Mouse (Mus musculus) heart, adult 11 months (tissue): ENCODE results near the gene Slc4a1.

Experiments used
- DNase-seq: peaks from one replicate; pipeline ENCODE4 v3.0.0; 2022

Gene Slc4a1

DNA sequence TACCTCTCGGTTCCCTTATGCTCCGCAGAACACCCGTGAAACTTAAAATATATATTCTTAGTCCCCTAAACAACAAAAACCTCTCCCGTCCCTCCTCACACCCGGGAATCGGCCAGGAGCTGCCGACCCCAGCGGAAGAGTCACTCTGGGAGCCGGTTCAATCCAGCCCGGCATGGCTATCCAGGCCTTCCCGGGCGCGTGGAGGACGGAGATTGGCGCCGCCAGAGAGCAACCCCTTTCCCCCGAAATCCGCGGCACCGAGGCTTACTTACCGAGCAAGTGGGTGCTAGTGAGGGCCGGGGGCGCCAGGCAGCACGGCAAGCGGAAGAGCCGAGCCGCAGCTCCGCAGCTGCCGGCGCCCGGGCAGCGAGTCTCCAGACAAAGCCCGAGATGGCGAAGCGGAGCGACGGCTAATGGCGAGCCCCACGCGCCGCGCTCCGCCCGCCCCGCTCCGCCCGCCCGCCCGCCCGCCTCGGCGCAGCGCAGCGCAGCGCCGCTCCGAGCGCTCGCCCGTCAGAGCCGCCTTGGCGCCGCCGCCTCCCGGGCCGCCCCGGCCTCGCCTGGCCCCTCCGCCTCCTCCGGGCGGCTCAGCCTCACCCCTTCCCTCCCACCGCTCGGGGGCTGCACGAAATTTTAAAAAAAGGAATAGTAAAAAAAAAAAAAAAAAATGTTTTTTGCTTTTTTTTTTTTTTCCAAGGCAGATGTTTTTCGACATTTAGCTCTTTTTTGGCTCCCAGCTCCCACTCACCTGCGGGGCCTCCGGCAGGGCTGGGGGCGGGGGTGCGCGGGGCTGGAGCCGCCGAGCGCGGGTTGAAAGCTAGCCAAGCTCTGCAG, 47.2 kb downstream of the Slc4a1 start:
- DNase-seq, result peak; percentile 97

DNA sequence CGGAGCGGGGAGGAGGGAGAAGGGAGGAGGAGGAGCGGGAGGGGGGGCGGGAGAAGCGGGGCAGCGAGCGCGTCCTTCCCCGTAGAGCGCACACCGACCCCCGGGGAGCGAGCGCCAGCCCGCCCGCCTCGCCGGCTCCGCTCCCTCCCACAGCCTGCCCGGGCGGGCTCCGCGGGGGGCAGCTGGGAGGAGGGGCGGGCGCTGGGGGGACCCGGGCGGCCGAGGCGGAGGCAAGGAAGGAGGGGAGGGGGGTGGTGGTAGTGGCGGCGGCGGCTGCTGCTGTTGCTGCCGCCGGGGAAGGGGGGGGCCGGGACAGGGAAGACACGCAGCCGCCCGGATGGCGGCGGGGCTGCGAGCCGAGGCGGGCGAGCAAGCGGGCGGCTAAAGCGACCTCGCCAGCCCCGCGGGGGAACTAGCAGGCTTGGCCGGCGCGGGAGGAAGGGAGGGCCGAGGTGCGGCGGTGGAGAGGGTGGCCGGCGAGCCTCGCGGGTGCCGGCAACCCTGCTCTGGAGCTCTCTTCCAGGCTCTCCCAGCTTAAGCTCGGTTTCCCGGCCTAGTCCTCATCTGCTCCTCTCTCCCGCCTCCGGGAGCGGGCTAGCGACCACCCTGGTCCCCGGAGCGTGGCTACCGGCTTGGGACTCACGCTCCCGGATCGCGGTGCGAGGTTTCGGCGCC, 48.0 kb downstream of the Slc4a1 start:
- DNase-seq, result peak; percentile 99

- DNase-seq, result peak; percentile 96
Observed at GRCm38 (mm10) chr11:102317298-102317900, 48.6 kb downstream of the Slc4a1 start.

GRCm38 (mm10) chr11:102316572-102317297, 49.3 kb downstream of the Slc4a1 start:
- DNase-seq, result peak; percentile 99

DNA sequence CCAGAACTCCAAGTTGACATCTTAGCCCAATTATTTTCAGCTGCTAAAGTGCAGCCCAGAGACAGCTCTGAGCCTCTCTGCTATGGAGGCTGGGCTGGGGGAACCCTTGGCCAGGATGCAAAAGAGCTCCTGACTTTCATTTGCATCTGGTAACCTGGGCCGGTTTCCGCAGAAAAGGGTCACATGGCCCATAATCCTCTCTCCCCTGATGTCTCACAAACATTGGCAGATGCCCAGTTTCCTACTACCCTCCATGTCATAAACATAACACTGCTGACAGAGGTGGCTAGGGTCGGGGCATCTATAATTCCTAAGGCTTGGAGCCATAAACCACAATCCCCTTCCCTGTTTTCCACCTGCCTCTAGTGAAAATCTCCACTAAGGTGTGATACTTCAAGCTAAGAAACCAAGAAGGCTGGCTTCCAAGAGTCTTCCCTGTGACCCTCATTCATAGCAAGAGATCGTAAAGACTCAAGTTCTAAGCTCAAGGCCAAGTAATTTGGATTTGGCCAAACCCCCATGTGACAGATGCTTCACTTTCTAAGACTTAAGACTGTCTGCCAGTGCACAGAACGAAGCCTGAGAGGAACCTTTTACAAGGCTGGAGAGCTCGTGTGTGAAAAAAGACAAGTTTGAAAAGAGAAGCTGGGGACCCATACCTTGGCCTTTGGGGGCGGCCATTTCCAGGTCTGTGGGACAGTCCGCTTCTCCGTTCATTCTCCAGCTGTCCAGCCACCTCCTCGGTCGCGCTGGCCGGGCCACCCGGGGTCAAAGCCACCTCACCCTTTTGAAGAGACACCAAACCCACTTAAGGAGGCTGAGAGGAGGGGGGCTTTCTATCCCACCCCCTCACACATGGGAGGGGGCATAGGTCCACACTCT, 50.1 kb downstream of the Slc4a1 start:
- DNase-seq, result no peak

GRCm38 (mm10) chr11:102314321-102314720, 51.7 kb downstream of the Slc4a1 start:
- no peak for DNase-seq

- DNase-seq, result no peak
Observed at GRCm38 (mm10) chr11:102312586-102312985, 53.4 kb downstream of the Slc4a1 start.

- no peak for DNase-seq
Observed at GRCm38 (mm10) chr11:102311966-102312365, 54.0 kb downstream of the Slc4a1 start.

GRCm38 (mm10) chr11:102310768-102311695, 55.0 kb downstream of the Slc4a1 start:
- peak; percentile 94 for DNase-seq

DNA sequence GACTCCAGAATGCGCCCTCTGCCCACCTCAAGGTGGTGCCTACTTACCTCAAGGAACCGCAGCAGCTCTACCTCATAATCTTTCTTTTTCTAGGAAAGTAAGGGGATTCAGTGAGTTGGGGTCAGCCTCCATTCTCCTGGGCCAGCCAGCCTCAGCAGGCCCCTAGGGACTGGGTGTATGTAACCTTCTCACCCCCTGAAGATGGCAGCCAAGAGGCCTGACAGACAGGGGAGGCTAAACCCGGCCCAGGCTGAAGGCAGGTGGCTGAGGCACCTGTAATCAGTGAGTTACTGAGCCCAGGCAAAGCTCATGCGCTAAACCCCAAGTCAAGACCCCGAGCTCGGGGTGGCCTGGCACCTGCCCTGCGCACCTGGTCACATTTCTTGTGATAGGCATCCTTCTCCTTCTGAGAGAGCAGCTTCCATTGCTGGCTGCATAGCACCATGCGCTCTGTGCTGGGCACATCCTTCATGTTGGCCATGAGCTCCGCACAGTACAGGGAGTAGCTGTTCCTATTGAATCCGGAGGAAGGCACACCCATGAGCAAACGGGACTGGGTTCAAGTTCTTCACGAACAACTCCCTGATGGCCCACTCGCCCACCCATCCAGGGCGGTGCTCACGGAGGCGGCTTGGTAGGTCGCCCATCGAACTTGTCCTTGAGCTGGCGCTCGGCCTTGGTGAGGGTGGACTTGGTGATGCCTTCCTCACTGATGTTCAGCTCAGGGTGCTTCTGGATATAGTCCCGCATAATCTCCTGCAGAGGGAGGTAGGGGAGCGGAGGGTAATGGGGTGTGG, 56.0 kb downstream of the Slc4a1 start:
- peak; percentile 94 for DNase-seq

- peak; percentile 100 for DNase-seq
Observed at GRCm38 (mm10) chr11:102308979-102309378, 57.0 kb downstream of the Slc4a1 start.

DNA sequence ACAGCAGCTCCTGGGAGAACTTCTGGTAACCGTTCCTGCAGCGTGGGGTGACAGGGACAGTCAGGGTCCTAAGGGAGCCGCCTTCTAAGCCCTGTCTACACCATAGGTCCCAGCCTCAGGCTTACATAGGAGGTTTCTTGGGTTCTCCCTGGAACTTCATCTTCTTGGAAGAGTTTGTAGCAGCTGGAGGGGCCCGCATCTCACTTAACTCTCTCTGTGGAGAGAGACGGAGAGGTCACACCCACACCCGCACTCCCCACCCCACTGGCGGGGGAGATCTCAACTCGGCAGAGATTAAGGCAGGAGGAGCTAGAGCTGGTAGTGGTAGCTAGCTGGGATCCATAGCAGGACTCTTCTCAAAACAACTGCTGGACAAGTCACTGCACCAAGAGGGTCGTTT, 57.9 kb downstream of the Slc4a1 start:
- DNase-seq, result no peak

DNA sequence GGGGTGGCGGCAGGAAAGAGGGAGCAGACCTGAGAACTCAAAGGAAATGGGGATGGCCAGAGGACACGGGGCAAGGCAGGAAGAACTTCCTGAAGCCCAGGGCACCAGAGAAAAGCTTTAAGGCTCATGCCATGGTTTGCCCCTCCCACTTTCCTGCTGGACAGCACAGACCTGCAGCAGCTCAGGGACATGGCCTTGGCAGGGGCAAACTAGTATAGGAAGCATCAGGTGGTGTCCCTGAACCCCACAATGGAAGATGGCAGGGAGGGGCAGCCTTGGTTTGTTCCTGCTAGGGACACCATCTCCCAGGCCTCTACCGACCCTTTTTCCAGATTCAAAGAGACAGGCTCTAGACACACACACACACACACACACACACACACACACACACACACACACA, 60.6 kb downstream of the Slc4a1 start:
- no peak for DNase-seq

DNA sequence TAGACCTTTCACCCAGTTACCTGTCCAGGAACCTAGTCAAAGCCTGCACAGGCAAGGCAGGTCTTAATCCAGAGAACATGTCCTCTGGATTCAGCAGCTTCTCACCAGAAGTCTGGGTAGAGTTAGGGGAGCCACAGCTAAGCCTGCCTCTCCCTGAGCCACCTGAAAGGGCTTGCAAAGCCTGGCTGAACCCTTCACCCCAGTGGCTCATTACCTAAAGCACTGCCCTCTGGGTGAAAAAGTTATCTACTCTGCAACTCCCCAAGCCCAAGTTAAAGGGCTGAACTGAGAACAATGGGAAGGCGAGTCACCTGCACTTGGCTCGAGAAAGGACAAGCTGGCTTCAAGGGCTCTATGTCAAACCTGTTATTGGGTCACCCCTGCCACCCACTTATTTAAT, 61.9 kb downstream of the Slc4a1 start:
- DNase-seq, result no peak

DNA sequence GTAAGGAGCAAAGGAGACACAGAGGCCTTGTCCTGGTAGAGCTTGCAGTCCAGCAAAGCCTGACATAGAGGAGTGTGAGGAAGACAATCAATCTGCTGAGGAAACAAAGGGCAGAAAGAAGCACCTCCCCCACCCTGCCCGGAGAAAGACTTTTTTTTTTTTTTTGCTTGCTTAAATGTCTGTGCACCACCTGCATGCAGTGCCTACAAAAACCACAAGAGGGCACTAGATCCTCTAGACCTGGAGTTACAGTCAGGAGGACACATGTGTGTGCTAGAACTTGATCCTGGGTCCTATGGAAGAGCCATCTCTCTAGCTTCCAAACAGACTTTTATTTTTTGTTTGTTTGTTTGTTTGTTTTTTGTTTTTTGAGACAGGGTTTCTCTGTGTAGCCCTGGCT, 66.2 kb downstream of the Slc4a1 start:
- no peak for DNase-seq
